Mouse (Mus musculus): Measurements from ENCODE around the gene Gm10645.
A peak's percentile ranks its signal among the peaks of the same experiment; 100 is the strongest.

Gene Gm10645

GRCm38 (mm10) chr8:83165931-83166867 lies at the start of gene Gm10645:
Gene Gm10645 (minus strand): TSS chr8:83166170.
- peak; percentile 47 to 50 for DNase-seq (ENCODE audit: low spot score in 2 of 2)

GRCm38 (mm10) chr8:83215065-83215464 lies 49.1 kb upstream of the Gm10645 start:
- no peak for DNase-seq (ENCODE audit: low spot score in 2 of 2)

- no peak for DNase-seq (ENCODE audit: low spot score in 2 of 2)
Observed at GRCm38 (mm10) chr8:83210676-83211075, 44.7 kb upstream of the Gm10645 start.

GRCm38 (mm10) chr8:83209581-83209980 lies 43.6 kb upstream of the Gm10645 start:
- DNase-seq (ENCODE audit: low spot score in 2 of 2) = no peak

GRCm38 (mm10) chr8:83205907-83206306 lies 39.9 kb upstream of the Gm10645 start:
- DNase-seq (ENCODE audit: low spot score in 2 of 2) = no peak

GRCm38 (mm10) chr8:83202946-83203345 lies 37.0 kb upstream of the Gm10645 start:
- DNase-seq (ENCODE audit: low spot score in 2 of 2) = no peak

GRCm38 (mm10) chr8:83200191-83201177 lies 34.5 kb upstream of the Gm10645 start:
- DNase-seq (ENCODE audit: low spot score in 2 of 2) = peak; percentile 10 to 29

- no peak for DNase-seq (ENCODE audit: low spot score in 2 of 2)
Observed at GRCm38 (mm10) chr8:83199715-83200114, 33.7 kb upstream of the Gm10645 start.

GRCm38 (mm10) chr8:83196088-83196487 lies 30.1 kb upstream of the Gm10645 start:
- DNase-seq (ENCODE audit: low spot score in 2 of 2) = no peak

GRCm38 (mm10) chr8:83189538-83190095 lies 23.6 kb upstream of the Gm10645 start:
- no peak for DNase-seq (ENCODE audit: low spot score in 2 of 2)

- no peak for DNase-seq (ENCODE audit: low spot score in 2 of 2)
Observed at GRCm38 (mm10) chr8:83187363-83187962, 21.5 kb upstream of the Gm10645 start.

- no peak for DNase-seq (ENCODE audit: low spot score in 2 of 2)
Observed at GRCm38 (mm10) chr8:83186376-83186775, 20.4 kb upstream of the Gm10645 start.

- no peak for DNase-seq (ENCODE audit: low spot score in 2 of 2)
Observed at GRCm38 (mm10) chr8:83182784-83183183, 16.8 kb upstream of the Gm10645 start.

- no peak for DNase-seq (ENCODE audit: low spot score in 2 of 2)
Observed at GRCm38 (mm10) chr8:83181851-83182482, 16.0 kb upstream of the Gm10645 start.

GRCm38 (mm10) chr8:83178228-83178742 lies 12.3 kb upstream of the Gm10645 start:
- no peak for DNase-seq (ENCODE audit: low spot score in 2 of 2)

GRCm38 (mm10) chr8:83177317-83178195 lies 11.6 kb upstream of the Gm10645 start:
- no peak for DNase-seq (ENCODE audit: low spot score in 2 of 2)

GRCm38 (mm10) chr8:83176785-83177184 lies 10.8 kb upstream of the Gm10645 start:
- DNase-seq (ENCODE audit: low spot score in 2 of 2) = no peak

GRCm38 (mm10) chr8:83175680-83176079 lies 9.7 kb upstream of the Gm10645 start:
- DNase-seq (ENCODE audit: low spot score in 2 of 2) = no peak

GRCm38 (mm10) chr8:83170894-83171293 lies 4.9 kb upstream of the Gm10645 start:
- no peak for DNase-seq (ENCODE audit: low spot score in 2 of 2)

GRCm38 (mm10) chr8:83169709-83170108 lies 3.7 kb upstream of the Gm10645 start:
- no peak for DNase-seq (ENCODE audit: low spot score in 2 of 2)
